Mouse (Mus musculus): Measurements from ENCODE around the gene Hnrnpm. TPM values are rescaled to one million over a fixed set of nuclear protein-coding genes. Genes with fewer than 3 reads are reported as not detected.
A peak's percentile ranks its signal among the peaks of the same experiment; 100 is the strongest.
"Not testable (repeated sequence)": the region's sequence is repeated elsewhere in the genome, so short reads cannot be mapped to it uniquely, and the experiment has no call there.

Gene Hnrnpm
- polyA plus RNA-seq (2012; ENCODE audit: insufficient read depth, insufficient read length, missing spikeins) = 320 and 384 TPM in 2 replicates

DNA sequence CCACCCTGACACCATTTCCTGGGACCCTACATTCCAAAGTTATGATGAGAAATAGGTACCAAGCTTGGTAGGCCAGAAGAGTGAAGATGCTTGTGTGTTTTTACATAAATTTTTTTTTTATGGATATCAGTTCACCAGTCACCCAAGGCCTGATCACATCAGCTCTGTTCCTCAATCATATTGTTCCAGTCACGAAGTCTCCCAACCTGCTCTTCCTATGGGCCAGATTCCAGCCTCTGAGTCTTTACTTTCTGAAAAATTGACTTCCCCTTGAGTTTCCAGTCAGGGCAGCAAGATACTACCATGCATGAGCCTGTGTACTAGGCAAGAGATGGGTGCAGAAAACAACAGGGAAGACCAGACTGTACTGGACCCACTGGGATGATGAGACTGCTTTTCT is at the start of gene Hnrnpm:
TSS of gene Hnrnpm (minus strand) at position 101 of the 400 bp plus-strand sequence.
- TF ChIP-seq CTCF (IDR thresholded peaks at IDR 0.05; ENCODE audit: low read depth, low read length) (no peak), POLR2A (IDR thresholded peaks at IDR 0.05; ENCODE audit: borderline replicate concordance, low read depth, low read length) (no peak)
- peaks cover 14% of the 10 kb centered on the region for H3K4me1 ChIP-seq (ENCODE audit: control insufficient read depth, insufficient read depth, low read length)
- H3K27ac ChIP-seq (ENCODE audit: insufficient read depth, low read depth, low read length) = no peak within 1 kb of the TSS
- H3K4me3 ChIP-seq (ENCODE audit: insufficient read depth, low read length) = peak within 1 kb of the TSS; percentile 44; the same call in 1 of the 2 replicates

DNA sequence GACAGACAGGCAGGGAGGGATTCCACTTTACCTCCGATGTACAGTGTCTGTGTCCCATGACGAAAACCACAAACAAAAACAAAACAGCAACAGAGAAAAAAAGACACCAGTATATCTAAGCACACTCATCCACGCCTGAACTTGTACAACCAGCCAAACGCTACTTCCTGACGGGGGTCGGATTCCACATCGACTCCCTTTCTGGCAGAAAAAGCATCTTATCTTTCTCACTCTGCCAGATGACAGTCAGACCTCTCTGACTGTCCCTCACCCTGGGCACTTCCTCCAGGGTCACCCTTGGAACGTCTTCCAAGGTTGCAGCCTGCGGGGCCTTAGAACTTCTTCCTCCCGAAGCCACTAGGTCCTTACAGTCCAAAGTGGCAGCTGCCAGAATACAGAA is 46.9 kb upstream of the Hnrnpm start:
- H3K4me3 ChIP-seq (ENCODE audit: insufficient read depth, low read length); H3K4me1 ChIP-seq (ENCODE audit: control insufficient read depth, insufficient read depth, low read length); H3K27ac ChIP-seq (ENCODE audit: insufficient read depth, low read depth, low read length): not testable (repeated sequence)

DNA sequence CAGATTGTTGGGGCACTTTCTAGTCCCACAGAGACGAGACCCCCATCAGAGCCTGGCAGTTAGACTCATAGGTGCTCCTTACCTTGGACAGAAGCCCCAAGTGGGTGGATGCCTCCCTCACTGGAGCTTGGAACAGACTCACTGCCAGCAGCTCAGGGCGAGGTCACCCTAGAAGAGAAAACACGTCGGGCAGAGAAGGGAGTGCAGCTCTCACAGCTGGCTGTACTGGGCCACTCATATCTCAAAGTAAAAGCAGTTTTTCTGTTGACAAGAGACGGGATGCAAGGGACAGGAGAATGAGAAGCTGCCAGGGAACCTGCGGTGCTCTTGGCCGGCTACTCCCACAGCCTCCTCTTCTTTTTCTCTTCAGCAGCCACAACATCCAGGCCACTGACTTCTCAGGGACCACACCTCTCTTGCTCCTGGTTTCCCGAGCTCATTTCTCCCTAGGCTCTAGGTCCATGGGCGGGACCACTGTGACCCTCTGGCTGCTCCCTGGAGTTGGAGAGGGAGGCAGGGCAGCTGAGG is 46.0 kb upstream of the Hnrnpm start:
- not testable (repeated sequence) for H3K4me1 ChIP-seq (ENCODE audit: control insufficient read depth, insufficient read depth, low read length); H3K4me3 ChIP-seq (ENCODE audit: insufficient read depth, low read length); H3K27ac ChIP-seq (ENCODE audit: insufficient read depth, low read depth, low read length)

DNA sequence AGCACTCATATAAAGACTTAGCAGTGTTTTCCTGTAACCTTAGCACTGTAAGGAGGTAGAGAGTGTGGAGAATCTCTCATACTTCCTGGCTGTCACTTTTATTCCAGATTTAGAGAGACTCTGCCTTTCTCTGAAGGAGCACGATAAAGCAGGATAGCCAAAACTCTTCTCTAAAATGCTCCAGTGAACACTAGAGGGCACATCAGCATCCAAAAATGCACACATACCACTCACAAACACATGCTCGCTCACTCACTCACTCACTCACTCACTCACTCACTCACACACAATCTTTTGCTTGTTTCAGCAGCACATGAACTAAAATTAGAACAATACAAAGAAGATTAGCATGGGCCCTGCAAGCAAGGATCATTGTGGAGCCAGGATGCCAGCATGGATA is 42.6 kb upstream of the Hnrnpm start:
- H3K4me1 ChIP-seq (ENCODE audit: control insufficient read depth, insufficient read depth, low read length) = no peaks in the 10 kb centered on the region
- no peak overlapping the region for H3K27ac ChIP-seq (ENCODE audit: insufficient read depth, low read depth, low read length)
- no peak overlapping the region for H3K4me3 ChIP-seq (ENCODE audit: insufficient read depth, low read length)
- TF ChIP-seq CTCF (IDR thresholded peaks at IDR 0.05; ENCODE audit: low read depth, low read length) = no peak
- no peak for TF ChIP-seq POLR2A (IDR thresholded peaks at IDR 0.05; ENCODE audit: borderline replicate concordance, low read depth, low read length)

DNA sequence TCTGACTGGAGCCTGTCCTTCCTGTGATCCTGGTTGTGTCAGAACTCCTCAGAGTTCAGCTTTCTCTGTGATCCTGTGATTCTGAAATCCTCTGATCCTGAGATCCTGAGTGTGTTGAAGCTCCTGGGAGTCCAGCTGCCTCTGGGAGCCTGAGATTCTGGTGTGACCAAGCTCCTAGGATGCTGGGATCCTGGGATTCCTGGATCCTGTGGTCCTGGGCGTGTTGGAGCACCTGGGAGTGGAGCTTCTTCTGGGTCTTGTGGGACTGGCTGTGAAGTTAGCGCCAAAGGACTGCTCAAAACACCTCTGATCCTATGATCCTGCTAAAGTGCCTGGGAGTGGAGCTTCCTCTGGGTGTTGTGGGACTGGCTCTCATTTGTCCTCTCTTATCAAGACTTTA is 41.7 kb upstream of the Hnrnpm start:
- H3K27ac ChIP-seq (ENCODE audit: insufficient read depth, low read depth, low read length) = no peak overlapping the region
- TF ChIP-seq CTCF (IDR thresholded peaks at IDR 0.05; ENCODE audit: low read depth, low read length) (no peak), POLR2A (IDR thresholded peaks at IDR 0.05; ENCODE audit: borderline replicate concordance, low read depth, low read length) (no peak)

DNA sequence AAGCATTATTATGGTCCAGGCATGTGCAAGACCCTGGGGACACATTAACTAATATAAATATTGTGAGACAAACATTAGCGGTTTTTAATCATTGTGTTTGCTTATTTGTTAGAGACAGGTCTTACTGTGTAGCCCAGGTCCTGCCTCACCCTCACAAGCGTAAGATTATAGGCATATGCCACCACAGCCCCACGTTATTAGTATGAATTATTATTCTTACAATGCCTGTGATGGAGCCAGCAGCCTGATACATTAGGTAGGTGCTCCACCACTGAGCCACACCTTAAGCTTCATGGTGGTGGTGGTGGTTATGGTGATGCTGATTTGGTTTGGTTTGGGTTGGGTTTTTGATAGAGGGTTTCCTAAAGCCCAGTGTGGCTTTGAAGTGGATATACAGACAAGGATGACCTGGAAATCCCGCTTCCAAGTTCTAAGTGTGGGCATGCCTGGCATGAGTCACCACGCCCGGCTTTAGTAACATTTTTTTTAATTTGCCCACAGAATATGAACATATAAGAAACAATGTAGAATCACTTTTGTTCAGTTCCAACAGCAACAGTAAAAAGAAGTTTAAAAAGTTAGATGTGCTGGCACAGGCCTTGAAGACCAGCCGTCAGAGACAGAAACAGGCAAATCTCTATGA is 33.2 kb upstream of the Hnrnpm start:
- no peak overlapping the region for H3K27ac ChIP-seq (ENCODE audit: insufficient read depth, low read depth, low read length)
- H3K4me3 ChIP-seq (ENCODE audit: insufficient read depth, low read length) = no peak overlapping the region
- TF ChIP-seq CTCF (IDR thresholded peaks at IDR 0.05; ENCODE audit: low read depth, low read length) (no peak), POLR2A (IDR thresholded peaks at IDR 0.05; ENCODE audit: borderline replicate concordance, low read depth, low read length) (no peak)

More for the DNA sequence above, 41.7 kb upstream of the Hnrnpm start:
- Histone ChIP-seq H3K4me3 (ENCODE audit: insufficient read depth, low read length) (no peak overlapping the region), H3K4me1 (ENCODE audit: control insufficient read depth, insufficient read depth, low read length) (no peaks in the 10 kb centered on the region)

DNA sequence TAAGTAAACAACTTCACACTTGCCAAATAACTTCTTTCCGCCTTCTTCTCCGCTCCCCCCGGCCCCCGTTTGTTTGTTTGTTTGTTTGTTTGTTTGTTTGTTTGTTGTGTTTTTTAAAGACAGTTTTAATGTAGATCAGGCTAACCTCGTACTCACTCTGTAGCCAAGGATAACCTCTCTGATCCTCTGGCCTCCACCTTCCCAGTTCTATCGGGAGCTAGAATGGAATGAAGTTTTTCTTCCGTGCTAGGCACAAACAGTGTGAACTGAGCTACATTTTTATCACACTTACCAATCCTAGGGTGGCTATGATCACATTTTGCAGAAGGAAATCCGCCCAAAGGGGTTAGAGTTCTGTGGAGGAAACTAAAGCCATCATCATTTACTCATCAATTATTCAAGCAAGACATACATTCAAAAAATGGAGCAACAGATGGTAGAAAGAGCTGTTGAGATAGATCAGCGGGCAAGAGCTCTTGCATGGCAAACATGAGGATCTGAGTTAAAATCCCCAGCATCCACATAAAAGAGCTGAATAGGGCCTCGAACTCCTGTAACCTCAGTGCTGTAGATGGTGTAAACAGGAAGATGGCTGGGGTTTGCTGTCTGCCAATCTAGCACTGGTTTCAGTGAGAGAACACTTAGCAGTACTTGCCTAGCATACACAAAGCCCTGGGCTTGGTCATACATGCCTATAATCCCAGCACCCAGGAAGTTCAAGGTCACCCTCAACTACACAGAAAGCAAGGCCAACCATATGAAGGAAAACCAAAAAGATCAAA is 32.5 kb upstream of the Hnrnpm start:
- H3K27ac ChIP-seq (ENCODE audit: insufficient read depth, low read depth, low read length) = no peak overlapping the region
- TF ChIP-seq CTCF (IDR thresholded peaks at IDR 0.05; ENCODE audit: low read depth, low read length) (no peak), POLR2A (IDR thresholded peaks at IDR 0.05; ENCODE audit: borderline replicate concordance, low read depth, low read length) (no peak)
- H3K4me3 ChIP-seq (ENCODE audit: insufficient read depth, low read length) = no peak overlapping the region
- peaks cover 6% of the 10 kb centered on the region for H3K4me1 ChIP-seq (ENCODE audit: control insufficient read depth, insufficient read depth, low read length)

More for the DNA sequence above, 33.2 kb upstream of the Hnrnpm start:
- peaks cover 6% of the 10 kb centered on the region for H3K4me1 ChIP-seq (ENCODE audit: control insufficient read depth, insufficient read depth, low read length)

DNA sequence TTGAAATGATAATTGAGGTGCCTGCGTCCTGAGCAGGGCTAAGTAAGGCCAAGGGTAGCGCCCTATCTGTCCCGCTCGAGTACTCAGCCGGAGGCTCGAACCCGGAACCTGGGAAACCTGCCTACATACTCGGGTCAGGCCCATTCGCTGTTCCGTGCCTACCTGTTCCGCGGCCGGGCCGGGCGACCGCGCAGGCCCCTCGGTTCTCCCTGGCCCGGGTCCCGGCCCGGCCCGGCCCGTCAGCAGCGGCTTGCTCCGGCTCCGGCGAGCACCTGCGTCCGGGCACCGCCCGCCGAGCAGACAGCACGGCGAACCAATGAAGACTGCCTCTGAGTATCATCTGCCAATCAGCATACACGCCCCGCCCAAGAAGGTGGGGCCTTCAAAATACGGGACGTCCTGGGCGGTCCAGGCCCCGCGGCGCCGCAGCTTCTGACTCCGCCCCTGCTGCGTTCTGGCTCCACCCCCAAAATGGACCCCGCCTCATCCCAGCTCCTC is 31.8 kb upstream of the Hnrnpm start, which contains the start of gene March2:
TSS of gene March2 (minus strand) at position 287 of the 498 bp plus-strand sequence.
- TF ChIP-seq CTCF (IDR thresholded peaks at IDR 0.05; ENCODE audit: low read depth, low read length) (no peak), POLR2A (IDR thresholded peaks at IDR 0.05; ENCODE audit: borderline replicate concordance, low read depth, low read length) (no peak; the same call in 1 of the 2 replicates)
- peaks cover 6% of the 10 kb centered on the region for H3K4me1 ChIP-seq (ENCODE audit: control insufficient read depth, insufficient read depth, low read length)

DNA sequence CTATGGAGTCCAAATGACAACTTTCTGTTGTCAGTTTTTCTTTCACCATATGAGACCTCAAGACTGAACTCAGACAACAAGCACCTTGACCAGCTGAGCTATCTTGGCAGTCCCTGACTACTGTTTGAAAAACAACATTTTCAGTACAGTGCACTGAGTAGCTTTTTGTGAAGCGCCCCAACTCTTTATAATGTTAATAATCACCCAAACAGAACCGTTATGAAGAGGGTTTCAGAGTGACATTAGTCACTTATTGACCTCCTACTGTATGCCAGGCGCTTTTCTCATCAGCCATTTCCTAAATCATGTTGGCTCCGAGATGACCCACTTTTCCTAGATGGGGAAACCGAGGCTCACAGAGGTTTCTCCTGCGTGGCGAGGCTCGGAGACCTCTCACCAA is 31.3 kb upstream of the Hnrnpm start:
- TF ChIP-seq CTCF (IDR thresholded peaks at IDR 0.05; ENCODE audit: low read depth, low read length) (no peak), POLR2A (IDR thresholded peaks at IDR 0.05; ENCODE audit: borderline replicate concordance, low read depth, low read length) (no peak)
- Histone ChIP-seq H3K4me3 (ENCODE audit: insufficient read depth, low read length) (peak overlapping the region; percentile 83), H3K4me1 (ENCODE audit: control insufficient read depth, insufficient read depth, low read length) (peaks cover 6% of the 10 kb centered on the region), H3K27ac (ENCODE audit: insufficient read depth, low read depth, low read length) (no peak overlapping the region)

More for the DNA sequence above, 31.8 kb upstream of the Hnrnpm start, which contains the start of gene March2:
- Histone ChIP-seq H3K4me3 (ENCODE audit: insufficient read depth, low read length) (peak within 1 kb of the TSS; percentile 83), H3K27ac (ENCODE audit: insufficient read depth, low read depth, low read length) (no peak within 1 kb of the TSS)

DNA sequence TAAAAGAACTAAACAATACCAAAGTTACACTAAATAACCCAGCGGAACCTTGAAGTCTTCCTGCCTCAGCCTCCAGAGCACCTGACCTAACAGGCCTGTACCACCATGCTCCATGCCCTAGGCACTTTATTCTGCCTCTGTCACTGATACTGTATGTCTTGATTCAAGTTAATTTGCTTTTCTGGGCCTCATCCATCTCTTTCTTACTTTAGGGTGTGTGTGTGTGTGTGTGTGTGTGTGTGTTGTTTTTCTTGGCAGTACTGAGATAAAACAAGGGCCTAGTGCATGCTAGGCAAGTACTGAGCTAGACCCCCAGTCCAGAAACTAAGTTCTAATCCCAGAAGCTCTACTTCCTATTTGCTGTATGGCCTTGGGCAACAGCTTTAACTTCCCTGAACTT is 30.6 kb upstream of the Hnrnpm start:
- no peak overlapping the region for H3K4me3 ChIP-seq (ENCODE audit: insufficient read depth, low read length)
- H3K27ac ChIP-seq (ENCODE audit: insufficient read depth, low read depth, low read length) = no peak overlapping the region
- TF ChIP-seq POLR2A (IDR thresholded peaks at IDR 0.05; ENCODE audit: borderline replicate concordance, low read depth, low read length) (no peak), CTCF (IDR thresholded peaks at IDR 0.05; ENCODE audit: low read depth, low read length) (no peak)
- peaks cover 6% of the 10 kb centered on the region for H3K4me1 ChIP-seq (ENCODE audit: control insufficient read depth, insufficient read depth, low read length)
